Mouse (Mus musculus) heart, adult 2 months (tissue): ENCODE data around the gene Socs5. TPM values are rescaled to one million over a fixed set of nuclear protein-coding genes. Genes with fewer than 3 reads are reported as not detected.

Experiments
- DNase-seq, 2 experiments: peaks; one replicate each; pipeline ENCODE4 v3.0.0; 2021
- H3K27ac ChIP-seq: fragments of 200-600 bp; 2 replicates; pipeline ENCODE4 v1.8.1; 2022
- H3K27me3 ChIP-seq: fragments of 200-500 bp; 2 replicates; pipeline ENCODE4 v1.6.1; 2012; ENCODE audit warnings: mild to moderate bottlenecking, low read length, inconsistent platforms, mixed read lengths; ENCODE audit not compliant: control insufficient read depth, insufficient read depth
- H3K36me3 ChIP-seq: fragments of 200-500 bp; 2 replicates; pipeline ENCODE4 v1.6.1; 2012; ENCODE audit warnings: low read length, inconsistent platforms; ENCODE audit not compliant: control insufficient read depth, insufficient read depth
- H3K4me1 ChIP-seq: fragments of 200-500 bp; 2 replicates; pipeline ENCODE4 v1.6.1; 2011; ENCODE audit warnings: low read length; ENCODE audit not compliant: control insufficient read depth, insufficient read depth
- H3K4me3 ChIP-seq: fragments of 200-600 bp; 2 replicates; pipeline ENCODE4 v1.8.1; 2022
- H3K79me2 ChIP-seq: fragments of 200-500 bp; replicated peaks from 2 replicates; pipeline ENCODE4 v1.6.1; 2012; ENCODE audit warnings: mild to moderate bottlenecking, inconsistent platforms, low read length, moderate library complexity, mixed read lengths; ENCODE audit not compliant: control insufficient read depth, insufficient read depth
- H3K9ac ChIP-seq: fragments of 200-500 bp; 2 replicates; pipeline ENCODE4 v1.6.1; 2012; ENCODE audit warnings: low read depth, mild to moderate bottlenecking, control low read depth, inconsistent platforms, low read length, mixed read lengths
- CTCF ChIP-seq: fragments of 200-600 bp; IDR thresholded peaks from 2 replicates; pipeline ENCODE4 v1.8.1; 2022; ENCODE audit warnings: antibody characterized with exemption, mild to moderate bottlenecking, moderate library complexity
- EP300 ChIP-seq: fragments of 200-500 bp; IDR thresholded peaks from 2 replicates; pipeline ENCODE4 v1.6.1; 2011; ENCODE audit warnings: low read depth, low read length, control low read depth; ENCODE audit not compliant: insufficient read depth
- POLR2A ChIP-seq: fragments of 200-500 bp; IDR thresholded peaks from 2 replicates; pipeline ENCODE4 v1.6.1; 2011; ENCODE audit warnings: mild to moderate bottlenecking, low read depth, low read length, control low read depth; ENCODE audit not compliant: insufficient read depth
- WGBS: fragments of 180-500 bp; shearing (Covaris S2); methylation state at CpG from one replicate; pipeline ENCODE4 v1.1.7; 2018; 5-methylcytosine and 5-hydroxymethylcytosine counted together
- intact Hi-C: fragments of 180-260 bp; cut with DNase I; formaldehyde crosslinking; loops from one replicate; pipeline ENCODE4 v1.15.1; 2025
- polyA plus RNA-seq: library from polyadenylated mRNA; depleted of rRNA; stranded (reverse); fragments of >200 nt; gene quantifications from 2 replicates; pipeline ENCODE4 v1.2.3, GENCODE M21; 2012
- total RNA-seq, 2 experiments: library from RNA; stranded (reverse); gene quantifications; 2 replicates each; pipeline ENCODE4 v1.2.3; 2021

Socs5 gene
- total and polyA plus RNA-seq, 3 experiments: 10.5 to 39.1 (median 28.1) TPM

GRCm38 (mm10) chr17:87146415-87147021, 39.0 kb downstream of the Socs5 start:
- no peak overlapping the region for H3K27ac ChIP-seq
- DNase-seq: no peak
- H3K36me3 ChIP-seq: no peaks in the 10 kb centered on the region
- H3K4me3 ChIP-seq: no peak overlapping the region
- H3K27me3 ChIP-seq: no peaks in the 10 kb centered on the region
- TF ChIP-seq CTCF: no peak
- no peak for TF ChIP-seq POLR2A
- no peak for TF ChIP-seq EP300
- H3K9ac ChIP-seq: no peak overlapping the region
- peaks cover 2% of the 10 kb centered on the region for H3K4me1 ChIP-seq
- H3K79me2 ChIP-seq: no peaks in the 10 kb centered on the region
- intact Hi-C loops: no loop called here
- WGBS: 76% methylated on average over 8 of the region's 8 CpGs

GRCm38 (mm10) chr17:87149762-87150161, 42.3 kb downstream of the Socs5 start:
- H3K4me1 ChIP-seq: peaks cover 1% of the 10 kb centered on the region
- 90% methylated on average over 12 of the region's 12 CpGs for WGBS
- no peak for DNase-seq
- no peak for TF ChIP-seq EP300
- no peak for TF ChIP-seq POLR2A
- intact Hi-C loops: no loop called here
- H3K9ac ChIP-seq: no peak overlapping the region
- no peak overlapping the region for H3K4me3 ChIP-seq
- H3K27me3 ChIP-seq: no peaks in the 10 kb centered on the region
- H3K79me2 ChIP-seq: no peaks in the 10 kb centered on the region
- H3K36me3 ChIP-seq: no peaks in the 10 kb centered on the region
- H3K27ac ChIP-seq: no peak overlapping the region

GRCm38 (mm10) chr17:87152984-87153383, 45.5 kb downstream of the Socs5 start:
- Histone ChIP-seq H3K27ac (no peak overlapping the region), H3K36me3 (no peaks in the 10 kb centered on the region; the same call in 1 of the 2 replicates), H3K9ac (no peak overlapping the region), H3K4me3 (no peak overlapping the region), H3K79me2 (no peaks in the 10 kb centered on the region), H3K4me1 (peaks cover 8% of the 10 kb centered on the region), H3K27me3 (no peaks in the 10 kb centered on the region)
- DNase-seq: no peak
- 32% methylated on average over 5 of the region's 5 CpGs for WGBS
- intact Hi-C loops: no loop called here
- no peak for TF ChIP-seq EP300
- TF ChIP-seq POLR2A: no peak
- no peak for TF ChIP-seq CTCF

- no peaks in the 10 kb centered on the region for H3K79me2 ChIP-seq
- H3K27me3 ChIP-seq: no peaks in the 10 kb centered on the region; the same call in 1 of the 2 replicates
- 45% methylated on average over 3 of the region's 3 CpGs for WGBS
- H3K4me1 ChIP-seq: peaks cover 8% of the 10 kb centered on the region
- intact Hi-C loops: loop anchor here (5.0 kb wide), 1 partner anchor 47 kb away; no protein-coding TSS in a partner anchor
- no peak overlapping the region for H3K9ac ChIP-seq
- H3K4me3 ChIP-seq: no peak overlapping the region
- peak overlapping the region; percentile 29 for H3K27ac ChIP-seq
- H3K36me3 ChIP-seq: no peaks in the 10 kb centered on the region; the same call in 1 of the 2 replicates
- TF ChIP-seq POLR2A (no peak), CTCF (no peak), EP300 (no peak)
- peak in 1 of 2 experiments; percentile 24 for DNase-seq
Measured at GRCm38 (mm10) chr17:87155664-87156063, 48.2 kb downstream of the Socs5 start.

DNA sequence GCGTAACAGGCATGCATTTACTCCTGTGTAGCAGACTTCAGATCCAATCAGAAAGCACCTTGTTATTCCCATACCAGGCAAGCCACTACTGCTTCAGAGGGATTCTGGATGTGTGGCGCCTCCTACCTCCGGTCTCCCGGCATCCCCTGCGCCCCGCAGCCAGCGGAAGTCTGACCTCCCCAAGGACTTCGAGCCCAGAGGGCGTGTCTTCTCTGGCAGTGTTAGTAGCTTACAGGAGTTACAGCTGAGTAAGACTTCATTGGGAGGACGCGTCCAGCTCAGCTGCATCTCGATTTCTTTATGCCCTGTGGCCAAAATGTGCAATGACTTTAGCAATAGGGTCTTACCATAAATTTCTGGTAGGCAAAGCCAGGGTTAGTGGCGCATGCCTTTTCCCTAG, 50.3 kb downstream of the Socs5 start:
- Histone ChIP-seq H3K4me1 (peaks cover 8% of the 10 kb centered on the region), H3K27ac (no peak overlapping the region), H3K9ac (no peak overlapping the region), H3K27me3 (no peaks in the 10 kb centered on the region; the same call in 1 of the 2 replicates), H3K4me3 (no peak overlapping the region), H3K79me2 (no peaks in the 10 kb centered on the region), H3K36me3 (no peaks in the 10 kb centered on the region; the same call in 1 of the 2 replicates)
- 39% methylated on average over 13 of the region's 13 CpGs for WGBS
- intact Hi-C loops: loop anchor here (5.0 kb wide), 1 partner anchor 45 kb away; no protein-coding TSS in a partner anchor
- TF ChIP-seq EP300 (no peak), CTCF (no peak), POLR2A (peak; percentile 43; the same call in 1 of the 2 replicates)
- peak; percentile 45 to 58 for DNase-seq

DNA sequence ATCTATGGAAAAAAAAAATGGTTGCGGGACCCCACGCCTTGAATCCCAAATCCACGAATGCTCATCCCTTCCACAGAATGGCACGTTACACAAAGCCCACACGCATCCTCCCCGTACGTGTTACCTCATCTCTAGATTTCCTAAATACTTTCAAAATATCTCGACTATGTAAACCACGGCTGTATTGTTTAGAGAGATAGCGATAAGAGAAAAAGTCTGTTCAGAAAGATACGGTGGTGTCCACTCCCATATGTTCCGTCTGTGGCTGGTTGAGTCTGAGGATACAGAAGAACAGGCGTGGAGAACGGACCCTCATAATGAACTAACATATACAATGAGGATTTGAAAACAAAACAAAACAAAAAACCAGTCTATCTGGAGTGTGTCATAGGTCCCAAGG, 51.1 kb downstream of the Socs5 start:
- intact Hi-C loops: loop anchor here (5.0 kb wide), 1 partner anchor 44 kb away; no protein-coding TSS in a partner anchor
- H3K9ac ChIP-seq: no peak overlapping the region
- H3K4me3 ChIP-seq: no peak overlapping the region
- H3K4me1 ChIP-seq: peaks cover 7% of the 10 kb centered on the region
- no peaks in the 10 kb centered on the region for H3K79me2 ChIP-seq
- no peaks in the 10 kb centered on the region; the same call in 1 of the 2 replicates for H3K36me3 ChIP-seq
- H3K27me3 ChIP-seq: no peaks in the 10 kb centered on the region; the same call in 1 of the 2 replicates
- TF ChIP-seq CTCF (no peak), EP300 (no peak), POLR2A (no peak)
- no peak for DNase-seq
- H3K27ac ChIP-seq: no peak overlapping the region
- 60% methylated on average over 14 of the region's 14 CpGs for WGBS
